Comparison of ENCODE assay signal across 20 mouse cellular contexts in genomic region chr2:77761967-77762366, GRCm38 (mm10). TPM values are rescaled to one million over a fixed set of nuclear protein-coding genes. Genes with fewer than 3 reads are reported as not detected.
"Had no signal": no experiment of that assay in that cellular context is flagged by ENCODE, and none has a peak within 500 bp of the region (broad histone marks: within the 10 kb centered on the region; RNA-seq: fewer than 3 reads in every experiment).

No protein-coding gene starts in this region.

- H3K4me1 ChIP-seq: limb, embryonic 12.5 days; liver, embryonic 13.5 days; lung, embryonic 15.5 days; megakaryocyte, embryonic 14.5 days; midbrain, embryonic 15.5 days; neural tube, embryonic 12.5 days had no signal

- H3K27ac ChIP-seq: kidney, postnatal 0 days; layer of hippocampus, adult 2 months; left cerebral cortex, adult 2 months; limb, embryonic 12.5 days; liver, embryonic 13.5 days; lung, embryonic 15.5 days; macrophage; midbrain, embryonic 15.5 days; neural tube, embryonic 12.5 days; stomach, postnatal 0 days had no signal

- DNase-seq: kidney, postnatal 36 days; liver; liver, embryonic 13.5 days; liver, postnatal 0 days; lung, postnatal 14 days; retina, postnatal 1 day; right cerebral cortex, postnatal 4 days; thymus, adult 18-20 months; thymus, postnatal 14 days had no signal

- H3K4me3 ChIP-seq: layer of hippocampus, adult 2 months; left cerebral cortex, adult 2 months; limb, embryonic 12.5 days; liver, embryonic 13.5 days; lung, embryonic 15.5 days; megakaryocyte, embryonic 14.5 days; midbrain, embryonic 15.5 days; neural tube, embryonic 12.5 days had no signal

- H3K27me3 ChIP-seq: limb, embryonic 12.5 days; liver, embryonic 13.5 days; lung, embryonic 15.5 days; megakaryocyte, embryonic 14.5 days; midbrain, embryonic 15.5 days; neural tube, embryonic 12.5 days had no signal

- H3K36me3 ChIP-seq: limb, embryonic 12.5 days; liver, embryonic 13.5 days; lung, embryonic 15.5 days; midbrain, embryonic 15.5 days; neural tube, embryonic 12.5 days had no signal

- H3K9me3 ChIP-seq: limb, embryonic 12.5 days; liver, embryonic 13.5 days; lung, embryonic 15.5 days; midbrain, embryonic 15.5 days; neural tube, embryonic 12.5 days had no signal

RNA-seq across cellular contexts. Expression of gene Zfp385b, which starts 57.5 kb away (rescaled TPM):
- total RNA-seq: monocyte, adult 5-6 weeks had no signal
- polyA plus RNA-seq: macrophage had no signal
